Mouse (Mus musculus): ENCODE data around the gene Ccnq.

- TF ChIP-seq CTCF (IDR thresholded peaks at IDR 0.05; ENCODE audit: borderline replicate concordance, extremely low read depth, insufficient read depth, insufficient read length) (no peak), POLR2A (IDR thresholded peaks at IDR 0.05; ENCODE audit: borderline replicate concordance, extremely low read depth, insufficient read depth, insufficient read length, poor library complexity, severe bottlenecking) (no peak)
Observed at GRCm38 (mm10) chr11:78761086-78761485, 9.6 kb upstream of the Ccnq start.

All from brain, embryonic 14.5 days (tissue).